Mouse (Mus musculus) kidney, adult 8-10 months (tissue): ENCODE measurements around the gene Mrpl51.
A peak's percentile ranks its signal among the peaks of the same experiment; 100 is the strongest.

Source experiments
- DNase-seq, 2 experiments: peaks; one replicate each; pipeline ENCODE4 v3.0.0; 2022

The Mrpl51 gene

GRCm38 (mm10) chr6:125191332-125192015 lies at the start of gene Mrpl51, which contains the start of gene Ncapd2:
Mrpl51 (plus strand) TSS chr6:125191801.
Ncapd2 (minus strand) TSS chr6:125191701.
- peak; percentile 97 to 98 for DNase-seq

- DNase-seq, result no peak
Measured at GRCm38 (mm10) chr6:125142436-125142835, 49.2 kb upstream of the Mrpl51 start.

GRCm38 (mm10) chr6:125143128-125143527 lies 48.5 kb upstream of the Mrpl51 start:
- no peak for DNase-seq

- DNase-seq, result peak; percentile 45 to 50
Measured at GRCm38 (mm10) chr6:125143904-125144303, 47.7 kb upstream of the Mrpl51 start.

- DNase-seq, result peak; percentile 93 to 94
Measured at GRCm38 (mm10) chr6:125145001-125145400, 46.6 kb upstream of the Mrpl51 start, which contains the start of gene Iffo1. Iffo1 (plus strand) TSS chr6:125145241.

GRCm38 (mm10) chr6:125145479-125145951 lies 46.1 kb upstream of the Mrpl51 start:
- DNase-seq, result no peak

GRCm38 (mm10) chr6:125146148-125146547 lies 45.5 kb upstream of the Mrpl51 start:
- no peak for DNase-seq

- peak in 1 of 2 experiments; percentile 31 for DNase-seq
Measured at GRCm38 (mm10) chr6:125146797-125147196, 44.8 kb upstream of the Mrpl51 start.

- DNase-seq, result no peak
Measured at GRCm38 (mm10) chr6:125147329-125147728, 44.3 kb upstream of the Mrpl51 start.

- peak in 1 of 2 experiments; percentile 38 for DNase-seq
Measured at GRCm38 (mm10) chr6:125148251-125148925, 43.2 kb upstream of the Mrpl51 start.

GRCm38 (mm10) chr6:125148926-125149568 lies 42.6 kb upstream of the Mrpl51 start:
- peak; percentile 59 to 66 for DNase-seq

- no peak for DNase-seq
Measured at GRCm38 (mm10) chr6:125149569-125149950, 42.0 kb upstream of the Mrpl51 start.

- DNase-seq, result no peak
Measured at GRCm38 (mm10) chr6:125152212-125153017, 39.2 kb upstream of the Mrpl51 start.

- DNase-seq, result no peak
Measured at GRCm38 (mm10) chr6:125153018-125153389, 38.6 kb upstream of the Mrpl51 start.

- DNase-seq, result no peak
Measured at GRCm38 (mm10) chr6:125153682-125154081, 37.9 kb upstream of the Mrpl51 start.

- no peak for DNase-seq
Measured at GRCm38 (mm10) chr6:125154550-125154949, 37.1 kb upstream of the Mrpl51 start.

- DNase-seq, result no peak
Measured at GRCm38 (mm10) chr6:125155262-125155661, 36.3 kb upstream of the Mrpl51 start.

GRCm38 (mm10) chr6:125156491-125156890 lies 35.1 kb upstream of the Mrpl51 start:
- DNase-seq, result no peak

GRCm38 (mm10) chr6:125156903-125157614 lies 34.5 kb upstream of the Mrpl51 start:
- peak in 1 of 2 experiments; percentile 31 for DNase-seq

- no peak for DNase-seq
Measured at GRCm38 (mm10) chr6:125158944-125159492, 32.6 kb upstream of the Mrpl51 start.

GRCm38 (mm10) chr6:125159773-125160557 lies 31.6 kb upstream of the Mrpl51 start:
- DNase-seq, result no peak
